Mouse (Mus musculus): ENCODE results near the gene Kng1. TPM values are rescaled to one million over a fixed set of nuclear protein-coding genes. Genes with fewer than 3 reads are reported as not detected.
A peak's percentile ranks its signal among the peaks of the same experiment; 100 is the strongest.
"Not testable (repeated sequence)": the region's sequence is repeated elsewhere in the genome, so short reads cannot be mapped to it uniquely, and the experiment has no call there.

The Kng1 gene
- total RNA-seq (2017): not detected in 2 replicates

- ATAC-seq (ENCODE audit: extremely low read depth, insufficient number of reproducible peaks, low FRiP score, poor library complexity, severe bottlenecking): not testable (repeated sequence)
These were observed at the start of gene Kng1 for GRCm38 (mm10) chr16:23057668-23058447. Gene Kng1, plus strand, starts transcription at chr16:23057865.

GRCm38 (mm10) chr16:23013786-23014185 lies 43.9 kb upstream of the Kng1 start:
- ATAC-seq (ENCODE audit: extremely low read depth, insufficient number of reproducible peaks, low FRiP score, poor library complexity, severe bottlenecking): not testable (repeated sequence)

GRCm38 (mm10) chr16:23014645-23015044 lies 43.0 kb upstream of the Kng1 start:
- ATAC-seq (ENCODE audit: extremely low read depth, insufficient number of reproducible peaks, low FRiP score, poor library complexity, severe bottlenecking): not testable (repeated sequence)

- ATAC-seq (ENCODE audit: extremely low read depth, insufficient number of reproducible peaks, low FRiP score, poor library complexity, severe bottlenecking): not testable (repeated sequence)
These were observed 37.1 kb upstream of the Kng1 start for GRCm38 (mm10) chr16:23020571-23020970.

GRCm38 (mm10) chr16:23025111-23025510 lies 32.6 kb upstream of the Kng1 start:
- no peak for ATAC-seq (ENCODE audit: extremely low read depth, insufficient number of reproducible peaks, low FRiP score, poor library complexity, severe bottlenecking)

- no peak for ATAC-seq (ENCODE audit: extremely low read depth, insufficient number of reproducible peaks, low FRiP score, poor library complexity, severe bottlenecking)
These were observed 31.1 kb upstream of the Kng1 start for GRCm38 (mm10) chr16:23026582-23026981.

GRCm38 (mm10) chr16:23027341-23027740 lies 30.3 kb upstream of the Kng1 start:
- not testable (repeated sequence) for ATAC-seq (ENCODE audit: extremely low read depth, insufficient number of reproducible peaks, low FRiP score, poor library complexity, severe bottlenecking)

GRCm38 (mm10) chr16:23028966-23029600 lies 28.6 kb upstream of the Kng1 start, which contains the start of gene Kng2:
Gene Kng2, minus strand, starts transcription at chr16:23029482.
- not testable (repeated sequence) for ATAC-seq (ENCODE audit: extremely low read depth, insufficient number of reproducible peaks, low FRiP score, poor library complexity, severe bottlenecking)

- no peak for ATAC-seq (ENCODE audit: extremely low read depth, insufficient number of reproducible peaks, low FRiP score, poor library complexity, severe bottlenecking)
These were observed 26.8 kb upstream of the Kng1 start for GRCm38 (mm10) chr16:23030673-23031435.

- ATAC-seq (ENCODE audit: extremely low read depth, insufficient number of reproducible peaks, low FRiP score, poor library complexity, severe bottlenecking): no peak
These were observed 24.0 kb upstream of the Kng1 start for GRCm38 (mm10) chr16:23033673-23034072.

GRCm38 (mm10) chr16:23037744-23038143 lies 19.9 kb upstream of the Kng1 start:
- no peak for ATAC-seq (ENCODE audit: extremely low read depth, insufficient number of reproducible peaks, low FRiP score, poor library complexity, severe bottlenecking)

GRCm38 (mm10) chr16:23039281-23039680 lies 18.4 kb upstream of the Kng1 start:
- ATAC-seq (ENCODE audit: extremely low read depth, insufficient number of reproducible peaks, low FRiP score, poor library complexity, severe bottlenecking): no peak

- no peak for ATAC-seq (ENCODE audit: extremely low read depth, insufficient number of reproducible peaks, low FRiP score, poor library complexity, severe bottlenecking)
These were observed 16.8 kb upstream of the Kng1 start for GRCm38 (mm10) chr16:23040876-23041275.

GRCm38 (mm10) chr16:23046319-23046718 lies 11.3 kb upstream of the Kng1 start:
- no peak for ATAC-seq (ENCODE audit: extremely low read depth, insufficient number of reproducible peaks, low FRiP score, poor library complexity, severe bottlenecking)

- not testable (repeated sequence) for ATAC-seq (ENCODE audit: extremely low read depth, insufficient number of reproducible peaks, low FRiP score, poor library complexity, severe bottlenecking)
These were observed 2.0 kb downstream of the Kng1 start for GRCm38 (mm10) chr16:23059630-23060029.

- not testable (repeated sequence) for ATAC-seq (ENCODE audit: extremely low read depth, insufficient number of reproducible peaks, low FRiP score, poor library complexity, severe bottlenecking)
These were observed 3.2 kb downstream of the Kng1 start for GRCm38 (mm10) chr16:23060781-23061325.

- ATAC-seq (ENCODE audit: extremely low read depth, insufficient number of reproducible peaks, low FRiP score, poor library complexity, severe bottlenecking): not testable (repeated sequence)
These were observed 19.9 kb downstream of the Kng1 start for GRCm38 (mm10) chr16:23077516-23077915.

- not testable (repeated sequence) for ATAC-seq (ENCODE audit: extremely low read depth, insufficient number of reproducible peaks, low FRiP score, poor library complexity, severe bottlenecking)
These were observed 29.5 kb downstream of the Kng1 start for GRCm38 (mm10) chr16:23087159-23087558.

GRCm38 (mm10) chr16:23087712-23088111 lies 30.0 kb downstream of the Kng1 start:
- 0 out of 2 replicates have a peak, but pooled peaks have one; percentile 36 for ATAC-seq (ENCODE audit: extremely low read depth, insufficient number of reproducible peaks, low FRiP score, poor library complexity, severe bottlenecking)

Data from neutrophil, adult 5-6 weeks (primary cell).